Mouse (Mus musculus) stomach, postnatal 0 days (tissue): ENCODE measurements around the gene Akr1b7.

Source experiments
- CTCF ChIP-seq: IDR thresholded peaks from 2 replicates; pipeline ENCODE4 v1.5.1; 2016; ENCODE audit warnings: antibody characterized with exemption, low read depth, mild to moderate bottlenecking, moderate library complexity
- EP300 ChIP-seq: optimal IDR thresholded peaks from 2 replicates; pipeline ENCODE3; 2016; ENCODE audit warnings: antibody characterized with exemption

DNA sequence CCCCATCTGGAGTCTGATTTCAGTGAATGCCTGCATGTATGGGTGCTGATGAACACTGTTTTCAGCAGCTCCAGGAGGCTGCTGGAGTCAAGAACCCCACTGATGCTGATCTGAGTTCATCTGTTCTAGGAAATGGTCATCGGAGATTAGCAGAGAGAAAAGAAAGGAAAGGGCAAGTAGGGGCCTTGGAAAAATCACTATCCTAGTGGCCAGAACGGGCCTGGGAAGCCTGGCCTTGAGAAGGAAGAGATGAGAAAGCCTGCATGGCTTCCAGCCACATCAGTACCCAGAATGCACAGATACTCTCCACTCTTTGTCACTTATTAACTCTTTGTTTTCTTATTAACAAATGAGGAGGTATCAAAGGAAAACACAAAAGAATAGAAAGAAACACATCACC lies 11.4 kb upstream of the Akr1b7 start:
- TF ChIP-seq CTCF (no peak), EP300 (no peak)
